Mouse (Mus musculus) urinary bladder, postnatal 36 days (tissue): ENCODE measurements around the gene 1700001C19Rik.

ENCODE experiments used
- DNase-seq, 2 experiments: peaks; one replicate each; pipeline ENCODE4 v3.0.0; 2022; ENCODE audit warnings: low spot score in 2 of 2, mixed read lengths in 1 of 2

The 1700001C19Rik gene

DNA sequence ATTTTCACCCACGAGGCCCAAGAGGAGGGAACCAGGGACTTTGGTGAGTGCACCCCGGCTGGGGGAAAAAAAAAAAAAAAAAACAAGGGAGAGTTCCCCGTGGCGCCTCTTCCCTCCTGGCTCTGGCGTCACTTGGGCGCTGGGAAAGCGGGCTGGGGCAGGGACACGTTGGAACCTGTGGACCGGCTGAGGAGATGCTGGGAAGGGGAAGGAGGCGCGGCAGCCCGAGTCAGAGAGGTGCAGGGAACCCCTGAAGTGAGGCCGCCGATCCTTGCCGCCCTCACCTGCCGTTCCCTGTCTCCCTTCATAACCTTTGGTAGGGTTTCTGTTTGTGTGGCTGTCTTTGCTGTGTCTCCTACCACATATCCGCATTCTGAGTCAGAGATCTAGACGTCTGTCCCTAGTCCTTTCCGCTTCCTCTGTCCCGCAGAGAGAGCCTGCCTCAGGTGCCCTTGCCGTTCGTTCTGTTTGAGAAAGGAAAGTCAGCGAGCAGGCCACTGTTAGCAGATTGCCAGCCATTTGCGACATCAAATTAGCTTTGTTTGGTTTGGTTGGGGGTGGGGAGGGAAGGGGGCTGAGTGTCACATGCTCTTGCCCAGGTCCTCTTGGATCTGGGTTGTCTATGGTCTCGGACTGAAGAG is at the start of gene 1700001C19Rik:
Gene 1700001C19Rik, minus strand, starts transcription at position 470 of the 641 bp plus-strand sequence.
- peak in 1 of 2 experiments; percentile 31 for DNase-seq

GRCm38 (mm10) chr17:47485791-47486190 is 48.6 kb upstream of the 1700001C19Rik start:
- DNase-seq = no peak

DNA sequence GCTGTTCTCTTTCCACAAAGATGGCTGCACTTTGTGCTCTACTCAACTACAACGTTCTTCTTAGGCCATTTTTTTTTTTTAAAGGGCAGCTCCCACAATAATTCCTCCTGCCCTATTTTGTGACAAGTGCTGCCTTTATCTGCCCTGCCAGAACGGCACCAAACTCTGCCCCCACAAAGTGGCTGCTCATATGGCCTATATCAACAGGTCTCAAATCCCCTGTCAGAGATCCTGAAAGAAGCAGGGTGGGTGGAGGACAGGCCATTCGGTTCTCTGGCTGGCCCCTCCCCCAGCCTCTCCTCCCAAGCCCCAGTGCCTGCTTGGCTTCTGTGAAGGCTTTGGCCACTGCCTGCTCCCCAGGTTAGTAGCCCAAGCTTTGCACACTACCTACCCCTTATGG is 47.8 kb upstream of the 1700001C19Rik start:
- DNase-seq = no peak

- peak in 1 of 2 experiments; percentile 70 for DNase-seq
Observed at GRCm38 (mm10) chr17:47484241-47484921, 47.2 kb upstream of the 1700001C19Rik start.

GRCm38 (mm10) chr17:47482401-47482800 is 45.2 kb upstream of the 1700001C19Rik start:
- peak in 1 of 2 experiments; percentile 72 for DNase-seq

DNA sequence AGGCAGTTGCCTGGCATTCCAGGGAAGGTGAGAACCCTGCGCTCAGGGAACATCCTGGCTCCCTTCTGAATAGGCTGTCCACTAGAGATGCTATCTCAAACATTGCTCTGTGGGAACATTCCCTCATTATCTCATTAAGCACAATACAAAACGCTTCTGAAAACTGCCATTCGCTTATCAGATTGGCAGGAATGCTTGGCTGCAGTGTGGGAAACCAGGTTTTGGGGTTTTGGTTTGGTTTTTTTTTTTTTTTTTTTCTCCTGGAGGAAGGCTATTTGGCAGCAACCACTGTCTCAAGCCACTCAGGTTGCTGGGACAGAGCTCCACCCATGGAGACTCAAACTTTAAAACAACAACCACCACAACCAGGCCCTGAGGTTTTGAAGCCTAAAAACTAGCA is 42.7 kb upstream of the 1700001C19Rik start:
- no peak for DNase-seq

DNA sequence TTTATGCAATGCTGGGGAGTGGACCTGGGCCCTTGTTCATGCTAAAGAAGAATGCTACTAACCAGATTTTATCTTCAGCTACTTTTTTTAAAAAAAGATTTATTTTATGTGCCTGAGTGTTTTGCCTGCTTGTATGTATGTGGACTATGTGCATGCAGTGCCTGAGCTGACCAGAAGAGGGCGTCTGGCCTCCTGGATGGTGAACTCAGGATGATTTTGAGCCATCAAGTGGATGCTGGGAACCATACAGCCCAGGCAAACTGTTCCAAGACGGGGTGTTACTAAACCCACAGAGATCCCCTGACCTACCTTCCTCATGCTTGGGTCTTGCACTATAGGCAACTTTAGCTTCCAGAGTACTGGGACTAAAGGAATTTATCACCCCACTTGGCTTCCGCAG is 38.5 kb upstream of the 1700001C19Rik start:
- no peak for DNase-seq

DNA sequence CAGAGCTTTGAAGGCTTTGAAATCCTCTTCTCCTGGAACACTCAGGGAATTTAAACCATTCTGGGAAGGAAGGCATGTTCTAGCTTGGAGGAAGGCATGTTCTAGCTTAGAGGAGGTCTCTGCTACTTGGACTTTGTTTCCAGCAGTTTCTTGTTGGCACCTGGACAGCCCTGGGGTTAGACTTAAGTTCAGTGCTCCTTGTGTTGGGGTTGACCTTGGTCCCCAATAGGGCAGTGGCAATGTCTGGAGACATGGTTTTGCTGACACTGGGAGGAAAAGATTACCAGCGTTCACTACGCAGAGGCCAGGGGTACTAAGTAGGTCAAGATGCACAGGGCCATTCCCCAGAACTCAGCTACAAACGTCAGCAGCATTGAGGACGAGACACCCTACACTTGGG is 38.0 kb upstream of the 1700001C19Rik start:
- DNase-seq = no peak

DNA sequence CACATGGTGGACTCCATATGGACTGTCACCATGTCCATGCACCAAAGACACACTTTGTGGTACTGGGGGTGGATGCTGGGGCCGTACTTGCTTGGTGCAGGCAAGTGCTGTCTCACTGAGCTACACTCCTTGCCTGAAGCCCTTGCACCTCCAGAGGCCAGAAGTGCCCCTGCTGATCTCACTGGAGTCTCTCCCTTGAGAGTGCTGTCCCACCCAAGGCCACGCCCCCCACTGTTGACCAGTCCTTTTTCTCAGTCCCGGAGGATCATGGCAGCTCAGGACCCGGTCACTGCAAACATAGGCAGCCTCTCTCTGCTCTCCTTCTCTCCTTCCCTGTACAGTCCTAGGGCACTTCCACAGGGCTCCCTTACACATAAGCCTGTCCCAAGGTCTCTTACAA is 37.1 kb upstream of the 1700001C19Rik start:
- no peak for DNase-seq

GRCm38 (mm10) chr17:47473434-47473974 is 36.3 kb upstream of the 1700001C19Rik start:
- peak in 1 of 2 experiments; percentile 49 for DNase-seq

- no peak for DNase-seq
Observed at GRCm38 (mm10) chr17:47472435-47473350, 35.5 kb upstream of the 1700001C19Rik start.

DNA sequence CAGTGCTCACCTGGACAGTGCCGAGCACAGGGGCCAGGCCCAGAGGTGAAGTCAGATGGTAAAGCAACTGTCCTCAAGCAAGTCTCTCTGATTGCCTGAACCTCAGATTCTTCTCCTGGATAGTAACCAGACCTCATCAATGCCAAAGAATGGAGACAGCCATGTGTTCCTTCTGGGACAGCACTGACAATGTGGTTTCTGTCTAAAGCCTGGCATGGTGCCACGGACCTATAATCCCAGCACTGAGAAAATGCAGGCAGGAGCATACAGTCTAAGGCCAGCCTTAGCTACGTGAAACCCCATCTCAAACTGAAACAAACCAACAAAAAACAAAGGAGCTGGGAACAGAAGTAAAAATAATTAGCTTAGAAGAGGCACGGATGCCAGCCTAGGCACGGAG is 33.5 kb upstream of the 1700001C19Rik start:
- DNase-seq = no peak

DNA sequence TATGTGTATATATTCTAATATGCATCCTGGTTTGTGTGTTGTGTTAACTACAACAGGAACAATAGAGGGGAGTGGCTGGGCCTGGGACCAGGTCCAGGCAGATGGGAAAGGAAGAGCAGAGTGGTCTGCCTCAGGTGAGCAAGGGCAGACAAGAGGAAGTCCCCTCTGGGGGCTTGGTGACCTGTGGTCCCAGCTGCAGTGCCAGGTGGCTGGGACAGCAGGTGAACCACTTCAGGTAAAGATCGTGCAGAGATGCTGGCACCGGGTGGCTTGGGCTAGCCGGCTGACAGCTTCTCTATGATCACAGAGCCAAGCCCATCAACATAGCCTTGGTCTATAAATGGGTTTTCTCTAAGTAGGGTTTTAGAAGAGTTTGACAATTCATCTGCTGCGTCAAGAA is 32.9 kb upstream of the 1700001C19Rik start:
- no peak for DNase-seq

DNA sequence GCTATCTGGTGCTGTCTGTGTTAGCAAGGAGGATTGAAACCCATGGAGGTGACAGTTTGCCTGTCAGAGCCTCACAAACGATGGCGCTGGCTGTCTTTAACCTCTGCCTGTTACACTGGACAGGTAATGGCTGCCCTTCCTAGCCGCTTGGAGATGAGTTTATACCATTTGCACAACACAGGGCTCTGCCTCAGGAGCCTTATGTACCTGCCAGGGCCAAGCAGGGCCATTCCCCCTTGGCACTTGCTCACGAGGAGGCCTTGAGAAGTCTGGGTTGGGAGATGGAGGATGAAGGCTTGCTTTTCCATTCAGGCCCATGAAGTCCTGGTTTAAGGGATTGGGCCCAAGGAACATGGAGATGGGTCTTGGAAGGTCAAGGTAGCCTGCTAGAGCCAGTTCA is 32.5 kb upstream of the 1700001C19Rik start:
- no peak for DNase-seq

GRCm38 (mm10) chr17:47468466-47468865 is 31.3 kb upstream of the 1700001C19Rik start:
- no peak for DNase-seq

GRCm38 (mm10) chr17:47468063-47468462 is 30.9 kb upstream of the 1700001C19Rik start:
- no peak for DNase-seq

DNA sequence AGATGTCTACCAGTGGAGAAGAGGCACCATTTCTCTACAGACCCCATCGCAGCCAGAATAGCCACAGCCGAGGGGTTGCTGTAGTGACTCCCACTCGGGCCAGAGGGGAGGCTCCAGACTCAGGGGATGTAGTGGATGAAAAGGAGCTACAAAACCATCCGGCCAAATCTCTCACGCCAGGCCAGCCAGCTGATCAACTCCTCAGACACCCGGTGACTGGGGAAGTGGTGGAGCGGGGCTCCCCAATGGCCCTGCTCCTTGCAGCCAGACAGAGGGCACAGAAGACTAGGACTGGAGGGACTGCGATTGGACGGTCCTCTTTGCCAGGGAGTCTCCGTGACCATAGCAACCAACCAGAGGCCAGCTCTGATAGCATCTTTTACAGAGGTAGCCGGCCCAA is 30.5 kb upstream of the 1700001C19Rik start:
- DNase-seq = no peak

DNA sequence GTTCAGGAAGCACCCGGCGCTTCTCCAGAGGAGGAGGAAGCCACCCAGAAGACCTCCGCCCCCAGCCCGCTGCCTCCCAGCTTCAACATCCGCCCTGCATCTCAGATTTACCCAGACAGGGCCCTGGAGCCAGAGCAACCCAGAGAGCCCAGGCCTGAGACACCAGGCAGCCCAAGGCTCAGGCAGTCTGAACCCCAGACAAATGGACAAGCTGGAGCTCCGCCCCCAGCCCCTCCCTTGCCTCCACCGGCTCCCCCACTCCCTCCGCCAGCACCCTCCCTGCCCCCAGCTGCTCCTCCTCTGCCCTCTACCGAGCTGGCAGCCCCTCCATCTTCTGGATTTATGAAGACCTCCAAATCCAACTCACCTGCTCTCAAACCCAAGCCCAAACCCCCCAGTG is 29.1 kb upstream of the 1700001C19Rik start:
- no peak for DNase-seq

- DNase-seq = no peak
Observed at GRCm38 (mm10) chr17:47465016-47465415, 27.8 kb upstream of the 1700001C19Rik start.

GRCm38 (mm10) chr17:47464248-47464965 is 27.2 kb upstream of the 1700001C19Rik start:
- no peak for DNase-seq

GRCm38 (mm10) chr17:47462728-47463388 is 25.7 kb upstream of the 1700001C19Rik start:
- DNase-seq = no peak
